Mouse (Mus musculus): Measurements from ENCODE around the gene Tuba3b. TPM values are rescaled to one million over a fixed set of nuclear protein-coding genes. Genes with fewer than 3 reads are reported as not detected.

Gene Tuba3b
- not detected for total RNA-seq (2023)

DNA sequence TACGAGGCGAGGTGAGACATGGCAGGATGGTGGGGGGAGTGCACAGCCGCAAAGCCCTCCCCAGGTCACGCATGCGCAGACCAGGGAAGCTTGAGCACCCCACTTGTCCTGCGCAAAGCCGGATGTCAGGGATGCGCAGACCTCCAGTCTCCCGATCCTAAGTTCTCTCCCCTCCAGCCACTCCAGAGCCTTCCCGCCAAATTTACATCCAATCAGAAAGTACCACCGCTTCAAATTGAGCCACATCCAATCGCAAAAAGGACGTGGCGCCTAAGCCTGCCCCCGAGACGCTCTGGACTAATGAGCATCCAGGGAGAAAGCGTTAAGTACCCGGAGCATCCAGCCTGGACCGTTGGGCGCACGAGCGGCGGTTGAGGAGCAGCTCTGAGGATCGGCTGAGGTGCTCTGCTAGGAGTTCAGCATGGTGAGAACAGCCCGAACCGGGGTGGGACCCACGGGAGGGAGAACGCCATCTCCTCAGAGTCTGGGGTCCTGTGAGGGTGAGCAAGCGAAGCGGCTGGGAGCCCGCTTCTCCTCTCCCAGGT lies at the start of gene Tuba3b:
Tuba3b (plus strand) TSS at position 92 of the 545 bp plus-strand sequence.

DNA sequence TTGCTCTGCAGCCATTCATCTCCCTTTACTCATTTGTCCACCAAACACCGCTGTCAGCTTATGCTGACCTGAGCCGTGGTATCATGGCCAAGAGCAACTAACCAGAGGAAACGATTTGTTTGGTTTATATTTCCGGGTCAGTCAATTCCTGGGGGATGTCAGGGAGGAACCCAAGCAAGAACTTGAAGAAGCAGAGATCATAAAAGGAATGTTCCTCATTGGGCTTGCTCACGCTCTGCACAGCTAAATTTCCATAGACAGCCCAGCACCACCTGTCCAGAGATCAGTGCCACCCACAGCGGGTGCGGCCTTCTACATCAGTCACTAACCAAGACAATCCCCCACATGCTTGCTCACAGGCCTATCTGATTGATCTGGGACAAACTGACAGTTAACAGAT lies 1.3 kb upstream of the Tuba3b start, which contains the start of gene Lmntd1:
Lmntd1 (minus strand) TSS at position 101 of the 400 bp plus-strand sequence.

Other genes with a start within 250 kb of the Tuba3b start
- gene Lmntd1, start 1.4 kb upstream of the Tuba3b start, total RNA-seq (2023), result 0.80 TPM
- 3.9 TPM for gene Rassf8, start 131.0 kb downstream of the Tuba3b start, total RNA-seq (2023)
- 2.6 TPM for gene Bhlhe41, start 249.8 kb downstream of the Tuba3b start, total RNA-seq (2023)

Measured in CD4-positive naive resting alpha-beta T cell, adult 57 days (primary cell).